Mouse (Mus musculus) kidney, embryonic 15.5 days (tissue): ENCODE measurements at regions not wholly inside any gene's neighbourhood (a gene's known extent, or its start where the extent isn't known, plus 50 kb on each side); places are given as distances from the start of the nearest gene placed in this dataset.

ENCODE experiments used
- ATAC-seq: fragments of 200-750 bp; cut with Nextera tagmentation; replicated peaks from 2 replicates; pipeline ENCODE4 v1.8.0; 2017; ENCODE audit warnings: moderate TSS enrichment; ENCODE audit not compliant: low FRiP score
- H3K27ac ChIP-seq: fragments of 300-500 bp; sonication (generic); 2 replicates; pipeline ENCODE4 v1.5.1; 2015; ENCODE audit warnings: mild to moderate bottlenecking, inconsistent platforms
- H3K27me3 ChIP-seq: fragments of 300-500 bp; sonication (generic); 2 replicates; pipeline ENCODE4 v1.6.1; 2015; ENCODE audit warnings: inconsistent platforms
- H3K36me3 ChIP-seq: fragments of 300-500 bp; sonication (generic); 2 replicates; pipeline ENCODE4 v1.6.1; 2015; ENCODE audit warnings: inconsistent platforms
- H3K4me1 ChIP-seq: fragments of 300-500 bp; sonication (generic); 2 replicates; pipeline ENCODE4 v1.6.1; 2015; ENCODE audit warnings: inconsistent platforms
- H3K4me2 ChIP-seq: fragments of 300-500 bp; sonication (generic); 2 replicates; pipeline ENCODE4 v1.6.1; 2015; ENCODE audit warnings: moderate library complexity, mild to moderate bottlenecking, inconsistent platforms
- H3K4me3 ChIP-seq: fragments of 300-500 bp; sonication (generic); replicated peaks from 2 replicates; pipeline ENCODE4 v1.5.1; 2015; ENCODE audit warnings: mild to moderate bottlenecking, inconsistent platforms
- H3K9ac ChIP-seq: fragments of 300-500 bp; sonication (generic); 2 replicates; pipeline ENCODE4 v1.6.1; 2015; ENCODE audit warnings: mild to moderate bottlenecking, inconsistent platforms
- H3K9me3 ChIP-seq: fragments of 300-500 bp; sonication (generic); replicated peaks from 2 replicates; pipeline ENCODE4 v1.6.1; 2016; ENCODE audit warnings: inconsistent platforms
- WGBS: fragments of 180-500 bp; shearing (Covaris S2); methylation state at CpG from one replicate; pipeline ENCODE4 v1.1.7; 2015; ENCODE audit warnings: mixed read lengths; 5-methylcytosine and 5-hydroxymethylcytosine counted together

DNA sequence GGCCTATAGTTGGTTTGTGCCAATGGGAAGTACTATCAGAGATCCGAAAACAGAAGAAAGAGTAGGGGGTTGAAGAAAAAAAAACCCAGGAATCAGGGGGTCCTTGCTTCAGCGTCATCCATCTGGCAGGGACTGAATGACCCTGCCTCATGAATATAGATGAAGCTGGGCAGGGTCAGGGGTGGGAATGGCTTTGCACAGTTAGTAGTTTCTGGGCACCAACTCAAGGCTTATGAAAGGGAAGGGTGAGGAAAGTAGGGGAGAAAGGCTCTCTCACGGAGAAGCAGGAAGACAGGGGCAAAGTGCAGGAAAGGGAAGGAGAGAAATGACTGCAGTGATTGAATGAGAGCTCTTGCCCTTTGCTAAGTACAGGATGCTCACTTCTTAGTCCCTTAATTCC, 451.3 kb upstream of the Gm6657 start:
- 38% methylated on average over 3 of the region's 3 CpGs for whole genome bisulfite sequencing
- Histone ChIP-seq H3K4me1 (peaks cover 22% of the 10 kb centered on the region), H3K9ac (no peak overlapping the region), H3K9me3 (no peaks in the 10 kb centered on the region), H3K4me2 (no peak overlapping the region), H3K27me3 (no peaks in the 10 kb centered on the region), H3K4me3 (no peak overlapping the region), H3K36me3 (no peaks in the 10 kb centered on the region), H3K27ac (no peak overlapping the region)
- ATAC-seq: no peak

DNA sequence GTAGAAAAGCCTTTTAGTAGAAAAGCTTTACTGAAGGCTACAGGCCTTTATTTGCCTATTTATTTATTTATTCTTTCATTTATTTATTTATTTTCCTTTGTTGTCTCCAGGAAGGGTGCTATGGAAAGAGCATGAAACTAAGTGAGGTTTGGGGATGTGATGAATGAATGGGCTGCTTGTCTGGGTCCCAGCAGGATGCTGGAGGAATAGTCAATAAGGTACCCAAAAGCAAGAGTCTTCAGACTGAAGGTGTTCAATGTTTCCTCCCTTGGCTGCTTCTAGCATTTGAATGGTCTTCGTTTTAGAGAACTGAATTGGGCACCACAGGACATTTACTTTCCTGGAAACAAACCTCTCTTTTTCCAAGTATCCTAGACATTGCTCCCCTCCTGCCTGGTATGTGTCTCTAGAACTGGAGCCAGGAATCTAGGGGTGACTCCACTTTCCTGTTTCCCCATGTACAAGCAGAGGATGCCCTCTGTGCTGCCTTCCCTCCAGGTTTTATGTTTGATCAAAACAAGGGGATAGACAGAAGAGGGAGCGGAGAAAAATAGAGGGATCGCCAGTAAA, 444.5 kb upstream of the Gm6657 start:
- Histone ChIP-seq H3K4me3 (no peak overlapping the region), H3K9me3 (no peaks in the 10 kb centered on the region), H3K36me3 (no peaks in the 10 kb centered on the region), H3K4me1 (no peaks in the 10 kb centered on the region), H3K4me2 (no peak overlapping the region), H3K9ac (no peak overlapping the region), H3K27me3 (no peaks in the 10 kb centered on the region), H3K27ac (no peak overlapping the region)
- WGBS: 80% methylated on average over 3 of the region's 3 CpGs
- no peak for ATAC-seq

DNA sequence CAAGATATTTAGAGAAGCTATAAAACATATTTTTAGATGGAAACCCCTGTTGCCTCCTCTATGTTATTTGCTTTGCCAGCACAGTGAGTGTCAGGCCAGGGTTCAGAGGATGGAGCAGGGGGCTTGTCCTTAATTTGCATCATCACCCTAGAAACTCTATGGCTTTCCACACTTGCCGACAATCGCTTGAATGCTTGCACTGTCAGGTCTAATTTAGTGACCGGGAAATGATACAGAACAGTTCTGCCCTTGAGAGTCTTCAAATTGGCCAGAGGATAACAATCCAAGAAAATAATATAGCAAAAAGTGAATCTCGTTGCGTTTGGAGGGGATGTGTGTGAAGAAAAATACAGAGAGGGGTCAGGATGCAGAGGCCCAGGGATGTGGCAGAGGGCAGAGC, 441.9 kb upstream of the Gm6657 start:
- Histone ChIP-seq H3K4me3 (no peak overlapping the region), H3K9me3 (no peaks in the 10 kb centered on the region), H3K27ac (no peak overlapping the region), H3K9ac (no peak overlapping the region), H3K4me1 (no peaks in the 10 kb centered on the region), H3K27me3 (no peaks in the 10 kb centered on the region), H3K4me2 (no peak overlapping the region), H3K36me3 (no peaks in the 10 kb centered on the region)
- no peak for ATAC-seq
- WGBS: 67% methylated on average over 5 of the region's 5 CpGs

DNA sequence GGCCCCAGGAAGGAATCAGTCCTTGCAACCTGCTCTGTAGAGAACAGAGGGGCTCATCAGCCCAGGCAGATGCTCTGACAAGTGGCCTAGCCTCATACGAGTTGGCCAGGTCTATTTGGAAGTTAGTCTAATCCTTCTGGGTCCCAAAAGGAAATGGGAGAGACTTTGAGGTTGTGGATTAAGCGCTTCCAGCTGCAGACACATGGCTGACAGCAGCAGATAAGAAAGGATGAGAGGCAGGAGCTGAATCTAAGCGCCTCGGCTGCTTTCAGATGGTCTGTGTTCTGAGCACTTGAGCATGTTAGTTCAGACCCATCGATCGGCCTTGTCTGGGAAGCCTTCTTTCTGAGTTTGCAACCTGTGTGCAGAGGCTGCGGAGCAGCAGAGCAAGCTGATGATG, 438.0 kb upstream of the Gm6657 start:
- no peaks in the 10 kb centered on the region for H3K4me1 ChIP-seq
- no peak for ATAC-seq

DNA sequence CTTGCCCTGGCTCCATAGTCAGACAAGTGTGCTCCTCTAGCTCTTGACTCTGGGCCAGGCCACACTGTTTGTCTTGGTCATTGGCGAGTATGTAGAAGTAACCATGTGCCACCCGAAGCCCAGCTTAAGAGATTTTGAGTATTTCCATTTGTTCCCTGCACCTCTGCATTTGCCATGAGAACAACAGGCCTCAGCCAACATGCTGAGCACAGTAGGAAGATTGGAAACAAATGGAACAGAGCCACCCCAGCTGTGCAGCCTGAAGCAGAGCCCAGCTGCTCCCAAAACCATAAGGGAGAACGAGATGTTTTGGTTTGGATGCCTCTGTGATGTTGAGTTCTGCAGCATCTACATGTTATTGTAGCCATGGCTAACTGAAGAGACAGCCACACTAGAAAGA, 433.1 kb upstream of the Gm6657 start:
- H3K27me3 ChIP-seq: no peaks in the 10 kb centered on the region
- no peak overlapping the region for H3K4me3 ChIP-seq
- H3K9ac ChIP-seq: no peak overlapping the region
- ATAC-seq: no peak
- no peaks in the 10 kb centered on the region for H3K9me3 ChIP-seq
- no peaks in the 10 kb centered on the region for H3K36me3 ChIP-seq
- no peak overlapping the region for H3K4me2 ChIP-seq
- H3K27ac ChIP-seq: no peak overlapping the region
- WGBS: 61% methylated on average over 3 of the region's 3 CpGs
- peaks cover 8% of the 10 kb centered on the region for H3K4me1 ChIP-seq

More for the DNA sequence above, 438.0 kb upstream of the Gm6657 start:
- Histone ChIP-seq H3K4me2 (no peak overlapping the region), H3K36me3 (no peaks in the 10 kb centered on the region), H3K9me3 (no peaks in the 10 kb centered on the region), H3K4me3 (no peak overlapping the region), H3K27me3 (no peaks in the 10 kb centered on the region), H3K27ac (no peak overlapping the region), H3K9ac (no peak overlapping the region)
- WGBS: 68% methylated on average over 7 of the region's 7 CpGs

DNA sequence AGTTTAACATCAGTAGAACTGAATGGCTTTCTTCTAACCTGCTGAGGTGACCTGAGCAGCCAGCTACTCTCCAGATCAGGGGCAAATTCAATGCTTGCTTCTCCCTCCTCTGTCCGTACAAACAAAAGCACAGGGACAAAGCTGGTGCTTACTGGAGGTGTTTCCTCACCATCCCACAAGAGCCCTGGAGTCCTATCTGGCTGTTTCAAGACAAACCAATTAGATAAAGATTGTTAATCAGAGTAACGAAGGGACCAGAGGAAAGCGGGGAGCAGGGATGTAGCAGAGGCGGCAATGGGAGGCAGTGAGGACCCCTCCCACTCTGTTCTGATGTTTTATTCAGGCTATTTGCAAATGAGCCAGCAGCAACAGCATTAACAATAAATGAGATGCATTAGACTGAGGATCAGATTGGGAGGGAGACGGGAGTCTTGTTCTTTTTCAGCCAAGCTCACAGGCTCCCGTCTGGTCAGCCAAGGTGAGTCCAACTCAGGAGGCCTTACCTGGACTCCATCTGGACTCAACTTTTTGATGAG, 418.0 kb upstream of the Gm6657 start:
- peaks cover 6% of the 10 kb centered on the region; the same call in 1 of the 2 replicates for H3K4me1 ChIP-seq
- no peaks in the 10 kb centered on the region for H3K9me3 ChIP-seq
- H3K27ac ChIP-seq: no peak overlapping the region
- no peak overlapping the region for H3K4me2 ChIP-seq
- no peak overlapping the region for H3K4me3 ChIP-seq
- no peaks in the 10 kb centered on the region for H3K36me3 ChIP-seq
- ATAC-seq: no peak
- 0 out of 2 replicates have a peak, but pooled peaks cover 2% of the 10 kb centered on the region for H3K27me3 ChIP-seq
- WGBS: 90% methylated on average over 6 of the region's 6 CpGs
- H3K9ac ChIP-seq: no peak overlapping the region

DNA sequence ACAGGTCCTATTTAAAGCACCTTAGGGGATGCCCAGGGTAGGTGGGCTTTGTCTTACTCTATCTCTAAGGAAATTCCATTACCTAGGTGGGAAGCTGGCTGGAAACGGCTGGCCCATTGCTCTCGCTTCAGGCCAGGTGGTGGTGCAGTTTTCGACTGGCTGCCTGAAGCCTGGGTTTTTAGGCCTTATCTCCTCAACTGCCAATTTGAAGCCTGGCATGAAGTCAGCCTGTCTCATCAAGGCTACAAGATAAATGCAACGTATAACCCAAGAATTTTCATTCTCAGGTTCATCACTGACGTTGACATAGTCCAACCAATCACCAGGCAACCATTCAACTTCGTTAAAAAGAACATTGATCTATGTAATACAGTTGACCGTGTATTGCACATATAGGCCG, 417.3 kb upstream of the Gm6657 start:
- ATAC-seq: no peak
- H3K9me3 ChIP-seq: no peaks in the 10 kb centered on the region

DNA sequence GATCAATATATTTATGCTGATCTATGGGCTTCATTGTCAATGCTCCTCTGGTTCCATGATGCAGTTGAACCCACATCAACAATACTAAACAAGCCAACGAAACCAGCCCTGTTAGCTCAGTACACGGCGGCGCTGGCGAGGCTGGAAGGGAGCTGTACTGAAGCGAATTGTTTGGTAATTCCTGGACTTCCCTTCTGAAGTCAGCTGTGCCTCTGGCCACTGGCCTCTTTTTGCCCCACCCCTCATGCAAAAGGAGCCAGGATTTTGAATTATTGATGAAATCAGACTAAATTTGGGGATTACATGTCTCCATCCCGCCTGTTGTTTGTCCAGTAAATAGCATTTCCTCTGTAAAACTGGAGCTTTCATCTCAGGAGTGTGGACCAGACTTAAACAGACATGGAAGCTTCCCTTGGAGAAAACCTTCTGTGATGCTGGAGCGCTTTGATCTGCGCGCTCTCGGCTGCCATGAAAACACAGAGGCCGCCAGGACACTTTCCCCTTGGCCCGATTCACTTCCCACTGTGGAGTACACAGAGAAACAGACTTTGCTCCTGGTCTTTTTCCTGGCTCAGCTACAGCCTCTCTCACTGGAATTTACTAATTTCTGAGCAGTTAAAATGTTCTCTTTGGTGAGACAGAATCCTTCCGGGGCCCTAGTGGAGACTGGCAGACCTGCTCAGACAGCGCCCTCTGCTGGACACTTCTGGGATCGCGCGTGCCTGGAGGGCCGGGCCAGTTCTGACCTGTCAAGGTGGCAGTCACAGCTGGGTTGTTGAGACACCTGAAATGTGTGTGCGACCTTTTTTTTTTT, 412.9 kb upstream of the Gm6657 start:
- 24% methylated on average over 20 of the region's 20 CpGs for WGBS
- Histone ChIP-seq H3K4me3 (peak overlapping the region; percentile 35), H3K4me2 (peak overlapping the region; percentile 55), H3K9ac (no peak overlapping the region), H3K27ac (peak overlapping the region; percentile 29; the same call in 1 of the 2 replicates), H3K27me3 (0 out of 2 replicates have a peak, but pooled peaks cover 7% of the 10 kb centered on the region), H3K36me3 (no peaks in the 10 kb centered on the region), H3K4me1 (peaks cover 8% of the 10 kb centered on the region; the same call in 1 of the 2 replicates), H3K9me3 (no peaks in the 10 kb centered on the region)
- ATAC-seq: peak; percentile 73

More for the DNA sequence above, 417.3 kb upstream of the Gm6657 start:
- Histone ChIP-seq H3K4me1 (peaks cover 8% of the 10 kb centered on the region; the same call in 1 of the 2 replicates), H3K9ac (no peak overlapping the region), H3K36me3 (no peaks in the 10 kb centered on the region), H3K4me2 (no peak overlapping the region), H3K27me3 (0 out of 2 replicates have a peak, but pooled peaks cover 2% of the 10 kb centered on the region), H3K4me3 (no peak overlapping the region), H3K27ac (no peak overlapping the region)
- 91% methylated on average over 8 of the region's 8 CpGs for WGBS

DNA sequence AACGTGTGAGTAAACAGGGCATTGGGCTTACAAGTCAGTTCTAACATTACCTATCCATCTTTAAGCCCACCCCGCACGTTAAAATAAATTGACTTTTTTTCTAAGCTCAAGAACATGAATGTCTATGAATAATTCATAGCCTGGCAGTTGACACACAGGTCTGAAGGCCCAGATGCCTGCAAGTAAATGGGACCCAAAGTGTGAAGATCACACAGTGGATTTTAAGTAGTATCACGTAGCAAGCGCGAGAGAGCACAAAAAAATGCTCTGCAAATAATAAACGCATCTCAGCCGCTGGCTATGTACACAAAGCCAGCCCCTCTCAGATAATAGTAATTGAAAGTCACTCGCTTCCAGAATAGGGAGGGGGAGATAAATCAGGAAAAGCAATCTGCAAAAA, 410.1 kb upstream of the Gm6657 start:
- WGBS: 85% methylated on average over 9 of the region's 9 CpGs
- no peak for ATAC-seq
- H3K9ac ChIP-seq: no peak overlapping the region

DNA sequence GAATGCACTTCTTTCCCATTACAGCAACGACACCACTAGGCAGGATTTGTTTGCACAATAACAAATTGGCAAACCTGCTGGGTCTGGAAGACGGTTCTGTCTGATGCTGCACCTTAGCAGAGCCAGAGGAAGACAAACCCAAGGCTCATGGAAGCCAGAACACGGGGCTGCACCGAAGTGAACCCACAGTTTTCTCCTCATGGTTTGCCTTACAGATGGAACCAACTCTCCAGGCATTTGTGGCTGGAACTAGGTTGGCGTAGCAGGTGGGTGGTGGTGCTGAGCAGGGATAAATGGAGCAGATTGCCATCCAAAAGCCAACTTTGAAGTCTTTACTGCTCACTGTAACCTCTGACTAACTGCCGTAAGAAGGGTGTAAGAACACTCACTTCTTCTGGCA, 408.4 kb upstream of the Gm6657 start:
- Histone ChIP-seq H3K36me3 (no peaks in the 10 kb centered on the region), H3K4me2 (no peak overlapping the region), H3K4me3 (no peak overlapping the region), H3K9me3 (no peaks in the 10 kb centered on the region), H3K9ac (no peak overlapping the region), H3K4me1 (peaks cover 21% of the 10 kb centered on the region), H3K27ac (no peak overlapping the region), H3K27me3 (0 out of 2 replicates have a peak, but pooled peaks cover 10% of the 10 kb centered on the region)
- 85% methylated on average over 6 of the region's 6 CpGs for WGBS
- no peak for ATAC-seq

More for the DNA sequence above, 410.1 kb upstream of the Gm6657 start:
- Histone ChIP-seq H3K4me2 (no peak overlapping the region), H3K27ac (no peak overlapping the region), H3K9me3 (no peaks in the 10 kb centered on the region), H3K4me3 (no peak overlapping the region), H3K36me3 (no peaks in the 10 kb centered on the region), H3K27me3 (0 out of 2 replicates have a peak, but pooled peaks cover 5% of the 10 kb centered on the region), H3K4me1 (peaks cover 8% of the 10 kb centered on the region)

DNA sequence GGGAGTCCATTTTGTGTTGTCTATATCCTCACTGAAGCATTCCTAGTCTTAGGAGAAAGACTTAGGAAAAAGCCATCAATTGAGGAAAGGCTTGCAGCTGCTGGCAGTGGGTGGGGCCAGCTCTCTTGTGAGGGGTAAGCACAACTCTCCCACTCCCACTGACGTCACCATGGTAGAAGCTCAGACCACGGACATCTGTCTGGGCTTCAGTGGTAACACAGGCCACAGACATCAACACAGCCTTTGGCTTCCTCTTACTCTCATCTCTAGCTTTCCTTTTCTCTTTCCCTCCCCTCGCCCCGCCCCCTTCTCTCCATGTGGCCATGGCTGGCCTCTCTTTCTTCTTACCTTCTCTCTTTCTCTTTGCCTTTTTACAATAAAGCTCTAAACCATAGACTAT, 407.4 kb upstream of the Gm6657 start:
- Histone ChIP-seq H3K9ac (no peak overlapping the region), H3K36me3 (no peaks in the 10 kb centered on the region), H3K4me2 (no peak overlapping the region), H3K4me3 (no peak overlapping the region), H3K27me3 (0 out of 2 replicates have a peak, but pooled peaks cover 10% of the 10 kb centered on the region), H3K4me1 (peaks cover 19% of the 10 kb centered on the region), H3K9me3 (no peaks in the 10 kb centered on the region), H3K27ac (no peak overlapping the region)
- 70% methylated on average over 4 of the region's 4 CpGs for WGBS
- no peak for ATAC-seq

DNA sequence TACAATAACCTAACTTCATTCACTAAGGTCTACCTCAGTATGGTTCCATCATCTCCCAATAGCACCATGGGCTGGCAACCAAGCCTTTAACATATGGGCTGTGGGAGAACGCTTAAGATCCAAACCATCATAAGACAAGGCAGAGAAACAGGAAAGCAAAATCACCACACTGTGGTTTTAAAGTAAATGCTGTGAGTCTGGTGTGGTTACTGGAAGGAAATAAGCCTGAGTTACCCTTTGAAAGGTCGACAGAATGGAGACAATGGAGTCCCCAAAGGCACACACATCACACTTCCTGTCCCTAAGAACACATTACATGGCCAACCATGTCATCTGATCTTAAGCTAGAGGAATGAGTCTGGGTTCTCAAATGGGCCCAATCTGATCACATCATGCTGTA, 405.8 kb upstream of the Gm6657 start:
- 0 out of 2 replicates have a peak, but pooled peaks cover 10% of the 10 kb centered on the region for H3K27me3 ChIP-seq
- H3K4me3 ChIP-seq: no peak overlapping the region
- no peaks in the 10 kb centered on the region for H3K36me3 ChIP-seq
- H3K27ac ChIP-seq: no peak overlapping the region
- H3K4me2 ChIP-seq: no peak overlapping the region
- peaks cover 19% of the 10 kb centered on the region for H3K4me1 ChIP-seq
- whole genome bisulfite sequencing: 60% methylated on average over 2 of the region's 2 CpGs
- H3K9me3 ChIP-seq: no peaks in the 10 kb centered on the region
- H3K9ac ChIP-seq: no peak overlapping the region
- ATAC-seq: no peak
